Mouse (Mus musculus) brain, embryonic 14.5 days (tissue): ENCODE results near the gene Lpp. TPM values are rescaled to one million over a fixed set of nuclear protein-coding genes. Genes with fewer than 3 reads are reported as not detected.

Experiments used
- DNase-seq: peaks from one replicate; pipeline ENCODE4 v3.0.0-alpha.2; 2011; ENCODE audit warnings: low read depth
- CTCF ChIP-seq: fragments of 200-500 bp; IDR thresholded peaks from 2 replicates; pipeline ENCODE4 v1.5.1; 2012; ENCODE audit warnings: inconsistent platforms, mild to moderate bottlenecking, moderate library complexity, borderline replicate concordance; ENCODE audit not compliant: insufficient read depth, insufficient read length; ENCODE audit errors: extremely low read depth
- POLR2A ChIP-seq: fragments of 200-500 bp; IDR thresholded peaks from 2 replicates; pipeline ENCODE4 v1.6.1; 2012; ENCODE audit warnings: mild to moderate bottlenecking, inconsistent platforms, borderline replicate concordance; ENCODE audit not compliant: poor library complexity, insufficient read depth, insufficient read length, severe bottlenecking; ENCODE audit errors: extremely low read depth
- polyA plus RNA-seq: library from polyadenylated mRNA; depleted of rRNA; stranded (reverse); fragments of >200 nt; gene quantifications from 2 replicates; pipeline ENCODE4 v1.2.3, GENCODE M21; 2012

The Lpp gene
- polyA plus RNA-seq, 1 experiment, result 5.4 TPM

DNA sequence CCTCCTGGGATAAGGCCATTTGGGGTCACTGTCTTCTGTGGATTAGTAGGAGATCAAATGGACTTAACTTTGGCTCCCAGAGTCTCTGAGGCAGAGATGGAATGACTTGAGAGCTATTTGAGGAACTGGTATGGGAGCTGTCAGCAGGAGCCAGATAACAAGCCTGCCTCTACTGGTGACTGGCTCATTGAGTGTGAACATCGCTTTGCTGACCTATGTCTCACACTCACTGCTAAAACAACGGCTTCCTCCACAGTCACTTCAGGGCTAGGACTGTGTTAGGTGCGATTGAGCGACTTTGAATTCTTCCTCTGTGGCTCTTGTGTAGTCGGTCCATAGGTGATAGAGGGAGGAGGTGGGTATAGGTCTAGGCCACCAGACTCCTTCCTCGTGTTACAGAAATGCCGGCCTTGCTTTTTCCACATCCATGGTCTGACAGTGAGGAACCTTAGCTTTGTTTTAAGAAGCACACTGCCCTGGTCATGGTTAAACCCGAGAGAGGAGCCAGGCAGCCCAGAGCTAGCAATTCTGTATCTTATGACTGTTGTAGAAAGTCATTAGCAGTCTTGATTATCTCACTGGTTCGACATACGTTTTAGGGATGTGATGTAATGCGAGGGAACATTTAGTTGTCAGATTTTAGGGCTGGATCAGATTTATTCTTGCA, 108.5 kb downstream of the Lpp start:
- no peak for TF ChIP-seq CTCF
- no peak for TF ChIP-seq POLR2A
- DNase-seq, result no peak

DNA sequence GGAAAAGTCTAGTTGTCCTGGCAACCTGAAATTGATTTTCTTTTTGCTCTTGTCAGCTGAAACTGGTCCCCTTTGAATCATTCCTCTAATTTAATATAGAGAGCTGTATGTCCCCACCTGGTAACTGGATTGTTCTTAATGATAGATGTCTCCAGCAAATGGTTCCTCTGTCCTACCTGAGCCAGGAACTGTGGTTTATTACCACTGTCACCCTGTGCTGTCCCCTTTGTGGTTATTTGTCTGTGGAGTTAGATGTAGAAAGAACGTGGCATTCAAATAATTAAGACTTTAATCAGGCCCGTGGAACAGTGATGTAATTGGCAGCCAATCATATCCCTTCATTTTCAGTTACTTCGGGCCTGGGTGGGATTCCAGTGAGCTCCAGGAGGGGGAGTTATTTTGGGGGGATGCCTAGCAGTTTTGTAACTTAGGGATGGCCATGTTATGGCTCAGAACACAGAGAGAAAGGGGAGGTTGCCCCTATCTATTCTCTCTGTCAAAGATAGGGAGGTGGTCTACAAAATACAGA, 109.1 kb downstream of the Lpp start:
- no peak for DNase-seq
- TF ChIP-seq CTCF, result peak; percentile 29; the same call in 1 of the 2 replicates
- TF ChIP-seq POLR2A, result no peak

DNA sequence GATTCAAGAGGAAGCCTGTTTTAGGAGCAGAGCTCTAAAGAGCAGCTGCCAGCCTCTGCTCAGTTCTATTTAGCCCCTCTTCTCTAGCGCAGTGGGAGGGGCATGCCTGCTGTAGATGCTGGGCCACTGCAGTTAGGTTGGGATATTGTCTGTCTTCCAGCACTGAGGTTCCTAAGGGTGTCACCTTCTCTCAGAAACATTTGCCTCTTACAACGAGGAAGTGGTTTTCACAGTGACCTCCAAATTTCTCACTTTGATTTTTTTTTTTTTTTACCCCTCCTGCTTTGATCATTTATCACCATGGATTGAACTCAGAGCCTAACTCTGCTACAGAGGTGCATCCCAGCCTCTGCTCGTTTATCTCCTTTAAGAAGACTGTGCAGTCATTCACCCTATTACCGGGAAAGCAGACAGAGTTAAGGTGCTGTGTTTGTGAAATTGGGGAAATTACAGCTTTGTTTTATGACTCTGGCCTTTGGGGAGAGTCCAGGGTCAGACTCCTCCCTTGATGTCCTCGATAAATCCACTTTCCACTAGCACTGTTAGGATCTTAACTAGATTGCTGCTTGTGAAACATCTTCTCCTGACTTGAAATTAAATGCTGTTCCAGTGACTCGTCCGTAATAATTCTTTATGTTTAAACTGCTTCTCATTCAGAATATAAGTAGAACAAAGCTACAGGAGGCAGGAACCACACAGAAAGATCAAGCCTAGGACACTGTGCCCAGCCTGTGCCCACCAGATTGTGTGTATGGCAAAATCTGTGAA, 111.7 kb downstream of the Lpp start:
- no peak for DNase-seq
- no peak for TF ChIP-seq POLR2A
- no peak for TF ChIP-seq CTCF

DNA sequence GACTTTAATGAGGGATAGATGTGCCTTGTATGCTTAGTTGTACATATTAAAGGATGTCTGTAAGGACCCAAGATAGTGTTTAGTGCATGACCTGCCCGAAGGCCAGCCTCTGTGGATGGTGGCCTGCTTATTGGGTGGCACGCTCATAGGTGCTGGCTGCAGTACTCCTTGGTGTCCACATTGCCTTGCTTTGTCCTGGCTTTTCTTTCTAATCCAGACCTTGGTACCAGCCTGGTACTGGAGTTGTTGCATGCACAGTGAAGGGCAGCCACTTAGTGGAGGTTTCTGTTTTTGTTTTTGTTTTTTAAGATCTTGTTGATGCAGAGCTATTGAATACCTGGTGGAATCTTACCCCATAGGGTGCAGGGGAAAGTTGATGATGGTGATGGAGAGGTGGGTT, 112.9 kb downstream of the Lpp start:
- no peak for TF ChIP-seq CTCF
- TF ChIP-seq POLR2A, result no peak
- DNase-seq, result no peak

DNA sequence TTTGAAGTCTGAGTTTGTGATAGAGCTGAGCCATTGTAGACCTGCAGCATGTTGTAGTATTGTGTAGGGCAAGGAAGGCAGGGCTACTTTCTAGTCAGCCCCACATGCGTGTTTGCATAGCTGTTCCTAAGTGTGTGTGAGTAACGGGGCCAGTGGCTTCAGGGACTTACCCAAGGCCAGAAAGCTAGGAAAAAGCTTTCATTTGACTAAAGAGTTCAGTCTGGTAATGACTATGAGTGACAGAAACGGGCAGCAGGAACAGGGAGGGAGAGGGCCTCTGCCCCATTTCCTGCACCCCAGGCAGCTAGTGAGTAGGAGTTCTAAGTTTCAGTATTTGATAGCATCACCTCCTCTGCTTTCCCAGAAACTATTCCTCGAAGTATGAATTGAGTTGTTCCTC, 113.4 kb downstream of the Lpp start:
- TF ChIP-seq CTCF, result no peak
- TF ChIP-seq POLR2A, result no peak
- no peak for DNase-seq

DNA sequence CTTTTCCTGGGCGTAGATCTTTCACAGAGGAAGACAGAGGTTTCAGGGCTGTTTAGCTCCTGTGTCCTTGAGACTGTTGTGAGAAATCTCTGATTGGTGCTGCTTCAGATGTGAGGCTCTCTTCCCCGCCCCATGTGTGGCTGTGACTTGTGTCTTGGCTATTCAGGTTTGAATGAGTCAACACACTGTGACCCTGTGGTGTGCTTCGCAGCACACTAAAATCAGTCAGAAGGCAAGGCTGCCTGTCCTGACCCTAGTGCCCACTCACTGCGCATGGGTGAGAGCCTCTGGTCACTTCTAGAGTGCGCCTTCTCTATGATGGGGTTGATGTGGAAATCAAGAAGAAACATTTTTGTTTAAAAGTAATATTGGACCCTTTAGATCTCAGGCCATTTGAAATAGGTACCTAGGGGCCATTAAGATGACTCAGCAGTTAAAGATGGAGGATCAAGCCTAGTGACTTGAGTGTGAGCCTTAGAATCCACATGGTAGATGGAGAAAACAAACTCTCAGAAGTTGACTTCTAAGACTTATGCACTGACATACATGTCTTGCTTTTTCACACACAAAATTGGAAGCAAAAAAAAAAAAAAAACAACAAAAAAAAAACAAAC, 114.7 kb downstream of the Lpp start:
- DNase-seq, result no peak

DNA sequence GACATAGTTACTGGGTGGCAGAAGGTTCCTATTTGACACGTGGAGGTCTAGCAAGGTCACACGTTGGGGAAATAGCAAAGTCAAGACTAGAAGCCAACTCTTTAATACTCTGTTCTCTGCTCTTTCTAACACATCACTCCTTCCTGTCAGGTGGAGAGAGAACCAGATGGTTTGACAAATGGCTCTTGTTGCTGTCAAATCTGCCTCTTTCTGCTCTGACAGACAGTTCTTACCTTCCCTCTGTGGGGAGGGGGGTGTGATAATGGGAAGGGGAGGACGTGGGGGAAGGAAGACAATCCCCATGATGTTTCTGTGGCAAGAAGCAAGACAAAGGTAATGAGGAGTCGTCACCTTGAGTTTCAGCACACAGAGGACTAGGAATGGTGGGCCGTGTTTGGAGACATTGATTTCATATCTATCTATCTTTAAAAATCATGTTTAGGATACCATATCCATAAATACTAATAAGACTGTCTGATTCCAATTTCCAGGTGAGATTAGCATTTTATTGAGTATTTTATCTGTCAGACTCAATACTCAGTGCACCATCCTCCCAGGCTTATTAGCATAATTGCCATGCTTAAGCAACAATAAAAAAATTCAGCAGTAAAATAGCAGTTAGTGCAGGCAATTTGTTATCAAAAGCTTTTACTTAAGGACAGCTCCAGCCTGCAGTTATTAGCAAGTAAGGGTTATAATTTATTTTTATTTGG, 115.9 kb downstream of the Lpp start:
- TF ChIP-seq CTCF, result no peak
- peak; percentile 81 for DNase-seq

More for the DNA sequence above, 114.7 kb downstream of the Lpp start:
- no peak for TF ChIP-seq POLR2A
- no peak for TF ChIP-seq CTCF

DNA sequence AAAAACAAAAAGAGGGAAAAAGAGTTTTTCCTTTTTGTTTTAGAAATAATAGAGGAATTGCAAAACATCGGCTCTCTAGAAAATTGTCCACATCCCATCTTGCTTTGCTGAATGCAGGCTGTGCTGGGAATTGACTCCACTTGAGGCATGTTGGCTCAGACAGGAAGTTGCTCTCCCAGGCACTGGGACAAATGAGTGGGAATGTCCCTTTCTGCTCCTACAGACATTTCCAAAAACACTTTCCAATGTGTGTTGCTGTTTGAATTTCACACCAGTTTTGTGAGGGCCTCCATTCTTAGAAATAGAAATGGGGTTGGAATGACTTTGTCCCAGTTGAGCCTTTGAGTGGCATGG, 116.5 kb downstream of the Lpp start:
- TF ChIP-seq CTCF (no peak), POLR2A (no peak)
- DNase-seq, result peak; percentile 58

DNA sequence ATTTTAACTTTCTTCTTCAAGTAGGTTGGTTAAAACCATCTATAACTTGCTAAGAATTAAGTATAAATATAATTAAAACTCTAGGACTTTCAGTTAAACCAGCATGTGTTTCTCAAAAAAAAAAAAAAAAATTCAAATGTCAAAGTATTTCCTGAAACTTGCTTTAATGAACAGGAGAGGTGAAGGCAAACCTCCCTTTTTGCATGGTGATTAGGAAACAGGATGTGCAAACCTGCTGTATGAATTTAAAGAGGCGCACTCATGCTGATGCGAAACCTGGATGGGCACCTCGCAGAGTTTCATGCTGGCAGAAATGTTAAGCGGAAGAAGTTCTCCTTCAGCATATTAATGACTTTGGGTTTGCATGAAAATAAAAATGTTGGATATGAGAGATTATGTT, 119.9 kb downstream of the Lpp start:
- no peak for DNase-seq
- TF ChIP-seq POLR2A, result no peak
- TF ChIP-seq CTCF, result no peak

DNA sequence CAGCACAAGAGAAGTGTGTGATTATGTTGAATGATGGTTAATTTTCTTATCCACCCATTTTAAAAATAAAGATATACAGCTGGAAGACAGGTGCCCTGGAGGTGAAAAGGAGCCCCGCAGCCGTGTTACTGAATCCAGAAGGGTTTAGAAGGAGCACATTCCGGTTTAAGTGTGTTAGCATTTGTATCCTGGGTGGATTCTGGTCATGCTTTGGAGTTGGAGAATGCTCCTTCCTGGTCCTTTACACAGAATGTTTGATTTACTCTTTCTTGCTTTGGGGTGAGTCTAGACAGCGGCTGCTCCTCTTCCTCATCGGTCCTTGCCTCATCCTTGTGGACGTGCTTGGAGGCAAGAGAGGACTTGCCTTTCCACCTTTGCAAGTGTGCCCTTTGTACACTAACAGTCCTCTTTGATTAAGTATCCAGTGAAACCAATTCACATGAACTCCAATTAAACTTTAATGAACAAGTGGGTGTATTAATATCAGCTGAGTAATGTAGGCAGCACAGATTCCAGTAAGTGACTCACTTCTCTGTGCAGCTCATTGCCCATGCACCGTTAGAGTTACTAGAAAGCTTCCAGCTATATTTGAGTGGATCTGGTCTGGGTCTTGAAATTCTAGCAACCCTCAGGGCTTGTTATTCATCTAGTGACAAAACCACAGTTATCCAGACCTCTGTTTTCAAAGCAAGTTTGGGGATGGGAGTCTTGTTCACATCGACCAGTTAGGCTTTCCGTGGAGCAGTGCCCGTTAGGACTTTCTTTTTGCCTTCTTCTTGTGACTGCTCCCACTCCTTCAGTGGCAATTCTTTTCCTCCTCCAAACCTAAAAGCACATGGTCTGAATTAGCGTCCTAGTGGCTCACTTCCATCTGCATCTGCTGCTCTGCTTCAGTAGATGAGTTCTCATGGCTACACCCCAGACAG, 121.8 kb downstream of the Lpp start:
- TF ChIP-seq POLR2A, result no peak
- no peak for DNase-seq
